Mouse (Mus musculus) monocyte, adult 2 months (primary cell): Measurements from ENCODE around the gene Eif3k.
"Not testable (repeated sequence)": the region's sequence is repeated elsewhere in the genome, so short reads cannot be mapped to it uniquely, and the experiment has no call there.

Experiments
- DNase-seq, 2 experiments: peaks; one replicate each; pipeline ENCODE4 v3.0.0; 2022; ENCODE audit warnings: low spot score in 2 of 2, low read depth in 1 of 2

Gene Eif3k

DNA sequence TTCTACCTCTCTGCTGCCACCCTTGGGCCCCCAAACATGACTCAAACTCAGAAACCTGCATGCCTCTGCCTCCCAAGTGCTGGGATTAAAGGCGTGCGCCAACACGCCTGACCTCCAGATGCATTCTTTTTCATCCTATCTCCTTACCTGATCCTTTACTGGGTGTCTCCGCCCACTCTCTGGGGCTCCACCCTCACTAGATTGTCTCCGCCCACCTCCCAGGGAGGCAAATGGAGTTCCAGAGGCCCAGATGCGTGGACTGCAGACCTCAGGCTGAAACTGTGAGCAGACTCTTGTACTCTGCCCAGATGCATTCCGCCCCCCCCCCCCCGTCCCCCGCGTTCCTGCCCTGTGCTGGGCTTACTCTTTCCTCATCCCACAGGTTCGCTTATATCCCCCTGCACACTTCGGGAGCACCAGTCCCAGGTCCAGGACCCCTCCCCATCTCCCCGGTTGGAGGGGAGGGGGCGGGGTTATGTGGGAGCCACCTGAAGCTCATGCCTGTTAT lies 9.2 kb upstream of the Eif3k start:
- DNase-seq, result no peak

DNA sequence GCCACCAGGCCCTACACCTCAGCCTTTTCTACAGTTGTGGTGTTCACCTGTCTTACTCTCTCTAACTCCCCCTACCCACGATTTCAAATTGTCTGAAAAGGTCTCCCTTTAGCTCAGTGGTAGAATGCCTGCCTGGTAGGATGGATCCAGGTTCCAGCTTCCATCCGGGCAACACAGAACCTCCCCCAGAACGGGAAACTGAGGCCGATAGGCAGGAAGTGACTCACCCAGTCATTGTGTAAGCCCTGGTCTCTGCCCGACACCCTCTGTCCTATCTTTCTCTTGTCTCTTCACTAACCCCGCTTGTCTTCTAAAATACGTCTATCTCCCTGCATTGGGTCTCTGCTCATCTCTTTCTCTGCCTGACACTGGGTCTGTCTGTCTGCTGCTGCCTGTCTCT lies 3.5 kb upstream of the Eif3k start:
- no peak for DNase-seq

DNA sequence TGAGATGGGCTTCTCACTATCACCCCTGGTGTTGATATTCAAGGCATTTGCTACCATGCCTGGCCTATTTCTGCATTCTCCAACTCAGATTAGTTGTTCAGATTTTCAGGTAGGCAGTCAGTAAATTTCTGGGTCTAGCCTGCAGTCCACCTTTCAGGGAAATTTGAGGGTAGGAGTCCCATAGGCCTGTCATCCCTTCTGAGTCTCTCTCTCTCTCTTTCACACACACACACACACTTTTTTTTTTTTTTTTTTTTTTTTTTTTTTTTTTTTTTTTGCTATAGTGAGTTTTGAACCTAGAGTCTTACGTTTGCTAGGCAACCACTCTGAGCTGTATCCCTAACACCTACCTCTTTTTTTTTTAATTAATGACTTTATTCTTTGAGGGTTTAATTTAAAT lies 2.8 kb upstream of the Eif3k start:
- DNase-seq, result no peak

DNA sequence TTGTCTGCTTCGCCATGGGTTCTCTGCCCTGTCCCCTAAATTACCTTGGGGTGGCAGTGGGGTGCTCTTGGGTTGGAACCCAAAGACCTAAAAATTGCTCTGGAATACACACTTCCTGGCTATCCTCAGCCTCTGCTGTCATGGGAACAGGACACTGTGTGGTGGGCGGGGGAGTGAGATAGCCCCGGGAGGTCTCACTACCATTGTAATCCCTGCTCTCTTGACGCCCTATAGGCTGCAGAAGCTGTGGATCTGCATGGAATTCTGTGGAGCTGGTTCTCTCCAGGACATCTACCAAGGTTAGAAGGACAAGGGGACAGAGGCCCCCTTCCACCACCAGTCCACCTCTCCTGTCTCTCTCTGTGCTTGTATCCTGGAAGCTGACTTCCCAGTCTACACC lies 2.2 kb upstream of the Eif3k start:
- no peak for DNase-seq

DNA sequence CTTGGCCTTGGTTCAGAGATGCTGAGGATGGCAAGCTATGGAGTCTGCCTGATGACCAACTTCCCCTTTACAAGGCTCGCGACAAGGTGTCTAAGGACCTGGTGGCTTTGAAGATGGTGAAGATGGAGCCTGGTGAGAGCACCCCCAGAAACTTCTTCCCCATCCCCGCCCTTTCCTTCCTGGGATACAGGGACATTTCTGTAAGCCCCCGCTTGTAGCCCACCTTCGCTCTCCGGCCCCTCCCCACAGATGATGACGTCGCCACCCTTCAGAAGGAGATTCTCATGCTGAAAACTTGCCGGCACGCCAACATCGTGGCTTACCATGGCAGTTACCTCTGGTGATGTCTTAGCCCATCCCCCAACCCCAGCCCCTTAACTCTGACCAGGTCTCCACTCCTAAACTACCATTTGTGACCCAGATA lies 1.5 kb upstream of the Eif3k start:
- no peak for DNase-seq

DNA sequence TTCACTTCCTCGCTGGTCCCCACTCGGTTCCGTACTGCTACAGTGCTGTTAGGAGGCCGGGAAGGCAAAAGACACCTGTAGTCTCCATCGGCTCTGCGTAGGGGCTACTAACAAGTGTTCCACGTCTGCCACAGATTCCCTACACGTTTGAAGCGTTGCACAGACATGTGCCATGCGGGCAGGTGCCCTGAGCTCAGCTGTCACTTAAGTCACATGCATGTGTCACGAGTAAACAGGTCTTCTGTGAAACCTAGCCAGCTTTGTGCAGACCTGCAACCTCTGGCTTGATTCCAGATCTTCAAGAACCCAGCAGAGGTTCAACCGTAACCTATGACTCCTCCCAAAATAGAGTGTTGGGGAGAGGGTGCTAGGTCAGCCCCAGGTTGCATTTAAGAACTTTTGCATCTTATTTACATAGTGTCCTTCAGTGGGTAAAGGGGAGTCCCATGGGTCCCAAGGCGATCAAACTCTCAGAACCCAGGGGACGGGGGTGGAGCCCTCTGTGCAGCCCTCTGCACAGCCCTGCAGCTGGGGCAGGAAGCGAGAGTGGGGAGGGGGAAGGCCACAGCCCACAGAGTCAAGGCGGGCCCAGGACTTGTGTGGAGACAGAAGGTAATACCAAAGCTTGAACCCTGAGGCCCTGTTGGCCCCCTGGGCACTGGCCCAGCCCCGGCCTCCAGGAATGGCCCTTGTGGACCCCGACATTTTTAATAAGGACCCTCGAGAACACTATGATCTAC lies 780 bp upstream of the Eif3k start:
- peak in 1 of 2 experiments; percentile 49 for DNase-seq

DNA sequence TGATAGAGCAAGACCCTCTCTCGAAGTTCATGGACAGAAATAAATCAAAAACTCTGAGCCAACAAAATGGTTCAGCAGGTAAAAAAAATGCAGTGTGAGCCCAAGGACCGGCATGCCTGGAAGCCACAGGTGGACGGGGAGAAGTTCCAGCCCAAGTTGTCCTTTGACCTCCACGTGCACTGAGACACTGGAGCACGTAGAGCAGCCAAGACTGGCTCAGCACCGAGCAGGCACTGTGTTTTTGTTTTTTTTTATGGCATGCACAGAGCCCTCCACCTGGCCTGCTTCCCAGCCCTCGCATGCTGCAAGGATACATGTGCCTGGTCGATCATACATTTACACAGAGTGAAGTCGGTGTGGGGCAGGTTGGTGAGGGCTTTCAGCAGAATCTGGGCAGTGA lies 4.1 kb downstream of the Eif3k start:
- DNase-seq, result no peak

DNA sequence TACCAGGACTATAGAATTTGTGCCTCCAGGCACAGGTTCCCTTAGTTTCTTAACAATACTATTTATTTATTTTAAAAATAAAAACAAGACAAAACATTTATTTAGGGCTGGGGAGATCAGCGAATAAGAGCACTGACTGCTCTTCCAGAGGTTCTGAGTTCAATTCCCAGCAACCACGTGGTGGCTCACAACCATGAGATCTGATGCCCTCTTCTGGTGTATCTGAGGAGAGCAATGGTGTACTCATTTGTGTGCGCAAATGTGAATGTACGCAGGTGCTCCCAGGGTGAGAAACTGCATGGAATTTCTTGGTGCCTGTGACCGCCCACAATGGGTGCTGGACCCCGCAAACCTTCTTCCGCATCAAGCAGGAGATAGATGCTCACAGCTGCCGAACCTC lies 8.6 kb downstream of the Eif3k start:
- no peak for DNase-seq

DNA sequence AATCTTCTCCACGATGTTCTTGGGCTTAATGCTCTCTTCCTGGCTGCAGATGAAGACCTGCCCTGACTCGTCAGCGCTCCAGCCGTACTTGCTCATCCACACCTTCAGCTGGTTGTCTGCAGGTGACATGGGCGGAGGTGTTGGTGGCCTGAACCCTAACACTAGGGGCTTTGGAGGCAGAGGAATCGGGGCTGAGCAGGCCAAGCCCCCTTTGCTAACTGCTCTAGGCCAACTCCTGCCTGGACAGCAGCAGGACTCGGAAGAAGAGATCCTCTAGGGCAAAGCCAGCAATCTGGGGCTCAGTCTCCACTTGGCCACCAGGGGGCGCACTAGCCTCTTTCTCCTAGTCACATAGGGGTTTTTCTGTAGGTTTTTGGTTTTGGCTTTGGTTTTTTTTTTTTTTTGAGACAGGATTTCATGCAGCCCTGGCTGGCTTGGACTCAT lies 9.1 kb downstream of the Eif3k start:
- peak; percentile 56 to 74 for DNase-seq

DNA sequence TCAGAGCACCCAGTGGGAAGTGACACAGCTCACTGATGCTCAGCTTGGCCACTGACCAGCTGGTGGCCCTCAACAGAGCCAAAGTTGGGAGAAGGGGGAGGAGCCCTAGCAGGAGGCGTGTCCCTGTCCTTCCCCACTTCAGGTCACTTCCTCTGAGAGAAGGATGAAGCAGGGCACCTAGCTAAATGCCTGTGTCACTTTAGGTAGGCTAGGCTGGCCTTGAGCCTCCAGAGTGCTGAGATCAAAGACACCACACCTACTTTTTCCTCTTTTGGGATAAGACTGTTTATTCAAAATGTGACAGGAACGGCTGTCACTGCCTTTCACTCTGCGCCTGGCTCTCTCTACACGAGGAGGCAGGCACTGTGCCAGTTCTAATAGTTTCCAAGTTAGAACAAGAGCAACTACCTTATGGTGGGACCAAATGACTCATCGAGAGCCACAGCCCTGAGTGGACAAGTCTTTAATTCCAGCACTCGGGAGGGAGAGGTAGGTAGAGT lies 9.8 kb downstream of the Eif3k start:
- no peak for DNase-seq

DNA sequence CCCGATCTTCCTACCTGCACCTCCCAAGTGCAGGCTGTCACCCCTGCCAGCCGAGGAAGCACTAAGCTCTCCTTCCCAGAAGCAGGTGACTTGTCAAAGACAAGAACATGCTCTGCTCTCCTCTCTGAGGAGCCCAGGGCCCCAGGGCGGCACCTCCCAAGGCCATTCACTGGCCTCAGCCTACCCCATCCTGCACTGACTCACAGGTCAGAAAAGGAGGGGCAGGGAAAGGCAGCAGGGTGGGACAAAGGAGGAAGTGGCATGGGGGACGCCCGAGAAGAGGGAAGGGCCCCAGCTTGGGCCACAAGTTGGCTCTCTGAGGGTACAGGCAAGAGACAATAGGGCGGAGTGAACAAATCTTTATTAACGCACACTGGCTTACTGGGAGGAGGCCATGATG lies 10.6 kb downstream of the Eif3k start:
- no peak for DNase-seq

DNA sequence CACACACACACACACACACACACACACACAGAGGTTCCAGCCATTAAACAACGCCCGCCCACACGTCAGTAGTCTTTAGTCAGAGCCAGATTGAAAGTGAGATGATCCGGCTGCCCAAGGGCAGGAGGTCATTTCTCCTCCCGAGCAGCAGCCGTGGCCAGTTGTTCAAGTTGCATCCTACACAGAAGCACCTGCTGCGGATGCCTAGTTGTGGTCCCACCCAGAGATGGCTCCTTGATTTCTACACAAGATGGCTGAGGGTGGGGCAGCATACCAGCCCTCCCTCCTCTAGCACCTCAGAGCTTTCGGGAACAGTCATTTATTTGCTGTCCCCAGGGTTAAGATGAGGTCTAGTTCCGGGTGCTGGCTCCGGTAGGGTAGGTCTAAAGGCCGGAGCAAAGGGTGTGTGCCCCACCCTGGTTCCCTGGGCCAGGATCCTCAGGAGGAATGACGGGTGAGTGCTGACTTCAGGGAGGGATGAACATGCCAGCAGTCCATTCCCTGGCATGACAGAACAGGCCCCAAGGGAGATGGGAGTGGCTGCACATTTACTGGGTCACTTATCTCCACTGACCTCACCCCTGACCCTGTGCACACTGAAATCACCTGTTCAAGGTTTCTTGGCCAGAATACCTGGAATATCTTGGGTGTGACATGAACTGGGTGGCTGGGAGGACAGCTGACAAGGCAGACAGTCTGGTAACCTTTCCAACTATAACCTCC lies 11.8 kb downstream of the Eif3k start:
- no peak for DNase-seq

DNA sequence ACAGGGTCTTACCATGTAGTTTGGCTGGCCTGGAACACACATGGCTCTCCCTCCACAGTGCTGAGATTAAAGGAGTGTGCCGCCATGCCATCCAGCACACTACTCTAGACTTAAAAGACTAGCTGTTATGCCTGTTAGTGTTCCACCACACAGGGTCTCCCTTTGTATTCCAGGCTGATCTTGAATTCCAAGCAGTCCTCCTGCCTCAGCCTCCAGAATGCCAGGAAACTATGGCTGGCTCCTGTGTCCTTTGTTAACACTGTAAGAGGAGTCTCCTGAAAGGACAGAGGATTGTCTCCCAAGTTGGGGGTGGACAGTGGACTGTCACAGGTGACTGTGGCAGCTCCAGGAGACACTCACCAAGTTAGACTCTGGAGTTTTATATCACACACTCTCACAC lies 12.4 kb downstream of the Eif3k start:
- no peak for DNase-seq

DNA sequence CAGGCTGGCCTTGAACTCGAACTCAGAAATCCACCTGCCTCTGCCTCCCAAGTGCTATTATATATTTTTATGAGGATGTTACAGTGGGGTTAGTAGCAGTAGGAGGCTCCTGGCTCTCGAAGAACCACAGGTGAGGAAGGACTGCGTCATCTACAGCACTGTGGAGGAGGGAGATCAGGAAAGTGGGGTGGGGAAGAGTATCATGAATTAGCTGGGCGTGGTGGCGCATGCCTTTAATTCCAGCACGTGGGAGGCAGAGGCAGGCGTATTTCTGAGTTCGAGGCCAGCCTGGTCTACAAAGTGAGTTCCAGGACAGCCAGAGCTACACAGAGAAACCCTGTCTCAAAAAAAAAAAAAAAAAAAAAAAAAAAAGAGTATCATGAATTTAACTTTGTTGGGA lies 13.5 kb downstream of the Eif3k start:
- DNase-seq, result not testable (repeated sequence)

DNA sequence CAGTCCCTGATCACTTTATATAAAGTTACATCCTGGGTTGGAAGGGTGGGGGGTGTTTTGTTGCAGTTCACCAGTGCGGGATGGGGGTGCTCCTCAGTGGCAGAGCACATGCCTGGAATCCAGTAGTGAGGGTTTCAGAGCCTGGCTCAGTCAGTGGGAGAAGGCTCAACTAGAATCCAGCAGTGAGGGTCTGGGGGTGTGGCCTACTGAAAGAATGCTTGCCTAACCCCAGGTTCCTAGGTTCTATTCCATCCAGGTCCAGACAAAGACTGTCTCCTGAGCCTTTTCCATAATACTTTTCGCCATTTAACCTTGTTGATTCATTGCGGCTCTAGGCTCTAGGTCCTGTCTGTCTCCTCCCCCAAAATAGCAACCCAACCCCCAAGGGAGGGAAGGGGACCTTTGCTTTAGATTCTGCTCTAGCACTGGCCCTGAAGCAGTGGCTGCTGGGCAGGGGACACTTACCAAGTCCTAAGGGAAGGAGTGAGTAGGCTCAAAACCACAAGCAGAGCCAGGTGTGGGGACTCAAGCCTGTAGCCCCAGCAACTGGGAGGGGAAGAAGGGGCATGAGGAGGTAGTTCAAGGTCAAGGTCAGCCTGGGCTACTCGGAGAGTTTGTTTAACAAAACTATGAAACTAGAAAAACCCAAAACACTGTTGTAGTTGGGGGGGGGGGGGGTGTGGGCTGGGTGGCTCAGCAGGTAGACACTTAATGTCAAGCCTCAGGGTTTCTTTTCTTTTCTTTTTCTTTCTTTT lies 14.7 kb downstream of the Eif3k start:
- no peak for DNase-seq

DNA sequence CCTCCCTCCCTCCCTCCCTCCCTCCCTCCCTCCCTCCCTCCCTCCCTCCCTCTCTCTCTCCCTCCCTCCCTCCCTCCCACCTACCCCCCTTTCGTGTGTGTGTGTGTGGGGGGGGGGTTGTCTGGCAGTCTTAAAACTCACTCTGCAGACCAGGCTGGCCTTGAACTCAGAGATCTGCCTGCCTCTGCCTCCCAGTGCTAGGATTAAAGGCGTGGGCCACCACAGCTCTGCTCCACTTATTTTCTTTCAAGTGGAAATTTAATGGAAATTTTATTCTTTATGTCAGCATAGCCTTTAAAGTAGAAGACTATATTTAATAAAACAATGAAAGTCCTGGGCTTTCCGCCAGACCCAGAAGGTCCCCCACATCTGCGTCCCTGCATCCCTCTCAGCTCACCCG lies 15.5 kb downstream of the Eif3k start:
- DNase-seq, result no peak

DNA sequence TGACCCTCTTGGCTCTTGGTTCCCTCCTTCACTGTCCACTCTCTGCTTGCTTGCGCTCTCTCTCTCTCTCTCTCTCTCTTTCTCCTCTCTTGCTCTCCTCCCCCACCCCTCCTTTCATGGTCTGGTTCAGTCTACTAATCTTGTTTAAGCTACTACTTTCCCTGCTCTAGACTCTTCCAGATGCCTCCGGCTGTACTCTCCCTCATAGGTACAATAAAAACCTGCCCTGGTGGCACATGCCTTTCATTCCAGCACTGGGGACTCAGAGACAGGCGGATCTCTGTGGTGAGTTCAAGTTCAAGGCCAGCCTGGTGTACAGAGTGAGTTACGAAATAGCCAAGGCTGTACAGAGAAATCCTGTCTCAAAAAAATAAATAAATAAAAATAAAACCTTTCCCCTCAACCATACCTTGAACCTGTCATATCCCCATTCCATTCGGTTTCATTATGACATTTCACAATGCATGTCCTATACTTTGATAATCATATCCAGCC lies 16.3 kb downstream of the Eif3k start:
- DNase-seq, result no peak

DNA sequence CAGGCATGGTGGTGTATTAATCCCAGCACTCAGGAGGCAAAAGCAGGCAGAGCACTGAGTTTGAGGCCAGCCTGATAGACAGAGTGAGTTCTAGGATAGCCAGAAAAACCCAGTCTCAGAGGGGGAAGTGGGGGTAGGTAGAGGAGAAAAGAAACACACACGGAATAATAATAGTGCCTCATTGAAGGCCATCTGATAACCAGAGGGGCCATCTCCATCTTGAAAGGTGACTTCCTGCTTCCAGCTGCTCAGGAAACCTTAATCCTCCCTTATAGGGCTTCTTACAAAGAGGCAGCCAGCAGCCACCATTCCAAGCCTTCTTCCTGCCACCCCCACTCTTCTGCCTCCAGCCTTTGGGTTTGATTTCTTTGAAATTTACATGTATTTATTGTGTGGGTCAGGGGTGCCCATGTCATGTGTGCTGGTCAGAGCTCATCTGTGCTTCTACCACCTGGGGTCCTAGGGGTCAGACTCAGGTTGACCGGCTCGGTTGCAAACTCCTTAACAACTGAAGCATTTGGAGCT lies 18.2 kb downstream of the Eif3k start:
- no peak for DNase-seq

DNA sequence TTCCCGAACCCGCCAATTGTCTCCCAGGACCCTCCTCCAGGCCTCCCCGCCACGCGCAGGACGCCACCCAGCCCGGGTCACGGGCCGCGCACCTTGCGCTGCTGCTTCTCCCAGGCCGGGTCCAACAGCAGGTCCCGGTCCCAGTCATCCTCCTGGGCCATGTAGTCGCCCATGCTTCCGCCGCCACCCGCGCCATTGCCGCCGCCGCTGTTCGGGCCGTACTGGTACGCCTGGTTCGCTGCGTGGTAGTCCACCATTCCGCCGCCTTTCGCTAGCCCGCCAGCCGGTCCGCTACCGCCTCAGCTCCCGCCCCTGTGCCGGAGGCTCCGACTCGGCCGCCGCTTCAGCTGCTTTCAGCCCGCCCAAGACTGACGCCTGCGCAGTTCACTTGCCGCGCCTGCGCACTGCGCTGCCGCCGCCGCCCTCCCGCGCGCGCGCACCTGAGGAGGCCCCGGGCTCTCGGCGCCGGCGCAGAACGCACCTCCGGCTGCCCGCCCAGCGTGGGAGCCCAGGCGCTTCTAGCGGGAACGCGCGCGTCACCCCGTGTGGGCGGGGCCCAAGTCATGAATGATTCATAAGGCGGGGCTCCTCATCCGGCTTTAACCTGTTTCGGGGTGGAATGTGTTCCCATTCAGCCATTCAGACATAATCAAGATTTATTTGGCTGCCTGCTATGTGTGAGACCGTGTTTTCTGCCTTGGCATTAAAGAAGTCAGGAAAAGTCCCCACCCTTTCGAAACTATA lies 19.6 kb downstream of the Eif3k start, which contains the start of gene Actn4:
Gene Actn4 (minus strand): TSS at position 414 of the 744 bp plus-strand sequence.
- peak; percentile 97 to 98 for DNase-seq

DNA sequence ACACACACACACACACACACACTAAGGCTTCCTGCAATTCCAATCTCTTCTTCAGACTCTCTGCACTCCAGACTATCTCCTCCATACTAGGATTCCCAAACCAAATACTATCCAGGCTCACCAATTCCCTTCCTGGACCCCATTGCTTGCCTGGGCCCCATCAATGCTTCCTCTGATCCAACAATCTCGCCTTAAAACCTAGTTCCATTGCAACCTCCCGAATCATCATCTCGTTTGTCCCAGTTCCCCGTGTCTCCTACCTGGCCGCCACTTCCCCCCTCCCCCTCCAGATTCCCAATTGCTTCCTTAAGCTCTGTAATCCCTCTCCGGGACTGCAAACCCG lies 20.1 kb downstream of the Eif3k start:
- no peak for DNase-seq
